8 mouse cellular contexts compared by ENCODE assay signal in genomic region chr7:6410043-6410442, GRCm38 (mm10). TPM values are rescaled to one million over a fixed set of nuclear protein-coding genes. Genes with fewer than 3 reads are reported as not detected.
DNase-seq lines count a peak whose midpoint lies in the region; ATAC-seq and TF ChIP-seq lines count a peak whose summit lies in the region.

Gene Gm20715, plus strand, starts transcription at chr7:6410277.

- H3K4me3 ChIP-seq in midbrain, embryonic 10.5 days: no peak within 1 kb of the TSS
- no peak within 1 kb of the TSS for H3K4me3 ChIP-seq in midbrain, embryonic 16.5 days (ENCODE audit: low read depth, low read length)
- no peak within 1 kb of the TSS for H3K4me3 ChIP-seq in forebrain, embryonic 11.5 days (ENCODE audit: low read depth, low read length)
- H3K4me3 ChIP-seq in heart, embryonic 14.5 days (ENCODE audit: control insufficient read depth in 1 of 2, insufficient read depth in 1 of 2, low read depth in 1 of 2, low read length in 2 of 2): no peak within 1 kb of the TSS
- no peak within 1 kb of the TSS for H3K4me3 ChIP-seq in kidney, postnatal 0 days (replicated peaks; ENCODE audit: low read depth, low read length)
- H3K4me3 ChIP-seq in liver, adult 2 months (ENCODE audit: insufficient read depth, low read depth, low read length): no peak within 1 kb of the TSS
- no peak within 1 kb of the TSS for H3K4me3 ChIP-seq in stomach, embryonic 15.5 days (replicated peaks)

- peaks cover 4% of the 10 kb centered on the region for H3K4me1 ChIP-seq in midbrain, embryonic 10.5 days
- 0 out of 2 replicates have a peak, but pooled peaks cover 3% of the 10 kb centered on the region for H3K4me1 ChIP-seq in midbrain, embryonic 16.5 days (ENCODE audit: control insufficient read depth, insufficient read depth, low read length)
- no peaks in the 10 kb centered on the region for H3K4me1 ChIP-seq in forebrain, embryonic 11.5 days (replicated peaks; ENCODE audit: control insufficient read depth, insufficient read depth, low read length)
- no peaks in the 10 kb centered on the region for H3K4me1 ChIP-seq in heart, embryonic 14.5 days (ENCODE audit: control insufficient read depth in 2 of 2, insufficient read depth in 2 of 2, low read length in 2 of 2)
- H3K4me1 ChIP-seq in kidney, postnatal 0 days (replicated peaks; ENCODE audit: insufficient read depth, low read length): no peaks in the 10 kb centered on the region
- no peaks in the 10 kb centered on the region for H3K4me1 ChIP-seq in liver, adult 2 months (ENCODE audit: control insufficient read depth, insufficient read depth, low read length)
- H3K4me1 ChIP-seq in stomach, embryonic 15.5 days: no peaks in the 10 kb centered on the region

- H3K79me2 ChIP-seq in liver, adult 2 months (ENCODE audit: control insufficient read depth, insufficient read depth, low read length): no peaks in the 10 kb centered on the region

- no peak within 1 kb of the TSS for H3K27ac ChIP-seq in midbrain, embryonic 10.5 days (replicated peaks)
- no peak within 1 kb of the TSS for H3K27ac ChIP-seq in midbrain, embryonic 16.5 days (ENCODE audit: low read length)
- no peak within 1 kb of the TSS for H3K27ac ChIP-seq in forebrain, embryonic 11.5 days (ENCODE audit: low read depth, low read length)
- H3K27ac ChIP-seq in heart, embryonic 14.5 days (replicated peaks in 1 of 2; ENCODE audit: control insufficient read depth in 1 of 2, insufficient read depth in 1 of 2, low read depth in 2 of 2, low read length in 2 of 2): no peak within 1 kb of the TSS
- no peak within 1 kb of the TSS for H3K27ac ChIP-seq in kidney, postnatal 0 days
- H3K27ac ChIP-seq in liver, adult 2 months (replicated peaks; ENCODE audit: insufficient read depth, low read depth, low read length): no peak within 1 kb of the TSS
- H3K27ac ChIP-seq in stomach, embryonic 15.5 days: no peak within 1 kb of the TSS

- H3K9me3 ChIP-seq in midbrain, embryonic 10.5 days (replicated peaks): no peaks in the 10 kb centered on the region
- H3K9me3 ChIP-seq in midbrain, embryonic 16.5 days (replicated peaks; ENCODE audit: control insufficient read depth, low read length, poor library complexity, severe bottlenecking): no peaks in the 10 kb centered on the region
- no peaks in the 10 kb centered on the region for H3K9me3 ChIP-seq in forebrain, embryonic 11.5 days (ENCODE audit: control insufficient read depth, low read length)
- no peaks in the 10 kb centered on the region for H3K9me3 ChIP-seq in heart, embryonic 14.5 days (ENCODE audit: control insufficient read depth, low read length)
- no peaks in the 10 kb centered on the region for H3K9me3 ChIP-seq in kidney, postnatal 0 days (replicated peaks; ENCODE audit: low read length)
- H3K9me3 ChIP-seq in stomach, embryonic 15.5 days: no peaks in the 10 kb centered on the region

- WGBS in midbrain, embryonic 10.5 days: 3% methylated on average over 17 of the region's 17 CpGs
- 3% methylated on average over 17 of the region's 17 CpGs for WGBS in midbrain, embryonic 16.5 days
- WGBS in forebrain, embryonic 11.5 days: 1% methylated on average over 17 of the region's 17 CpGs
- 2% methylated on average over 17 of the region's 17 CpGs for WGBS in heart, embryonic 14.5 days
- under 1% methylated on average over 17 of the region's 17 CpGs for WGBS in kidney, postnatal 0 days
- WGBS in liver, adult 2 months: 2% methylated on average over 17 of the region's 17 CpGs
- WGBS in stomach, embryonic 15.5 days: 2% methylated on average over 17 of the region's 17 CpGs

- TF ChIP-seq CTCF in kidney, postnatal 0 days (IDR thresholded peaks at IDR 0.05; ENCODE audit: low read depth): peak; percentile 19; the same call in 1 of the 2 replicates
- peak; percentile 58 for TF ChIP-seq CTCF in liver, adult 2 months (IDR thresholded peaks at IDR 0.05; ENCODE audit: low read depth, low read length)

- H3K27me3 ChIP-seq in midbrain, embryonic 10.5 days (ENCODE audit: low read depth, poor library complexity, severe bottlenecking): no peaks in the 10 kb centered on the region
- H3K27me3 ChIP-seq in midbrain, embryonic 16.5 days (ENCODE audit: control insufficient read depth, insufficient read depth, low read depth, low read length): no peaks in the 10 kb centered on the region
- H3K27me3 ChIP-seq in forebrain, embryonic 11.5 days (ENCODE audit: control insufficient read depth, insufficient read depth, low read length): no peaks in the 10 kb centered on the region
- no peaks in the 10 kb centered on the region for H3K27me3 ChIP-seq in heart, embryonic 14.5 days (ENCODE audit: control insufficient read depth, insufficient read depth, low read length)
- no peaks in the 10 kb centered on the region for H3K27me3 ChIP-seq in kidney, postnatal 0 days (ENCODE audit: insufficient read depth, low read length)
- H3K27me3 ChIP-seq in liver, adult 2 months (ENCODE audit: control insufficient read depth, insufficient read depth, low read length): no peaks in the 10 kb centered on the region
- H3K27me3 ChIP-seq in stomach, embryonic 15.5 days (replicated peaks): no peaks in the 10 kb centered on the region

- H3K9ac ChIP-seq in midbrain, embryonic 16.5 days (ENCODE audit: low read depth, low read length): no peak within 1 kb of the TSS
- no peak within 1 kb of the TSS for H3K9ac ChIP-seq in forebrain, embryonic 11.5 days (ENCODE audit: low read length)
- no peak within 1 kb of the TSS for H3K9ac ChIP-seq in heart, embryonic 14.5 days (ENCODE audit: low read length)
- no peak within 1 kb of the TSS for H3K9ac ChIP-seq in kidney, postnatal 0 days (ENCODE audit: low read depth, low read length)
- H3K9ac ChIP-seq in liver, adult 2 months (ENCODE audit: low read depth, low read length): no peak within 1 kb of the TSS
- no peak within 1 kb of the TSS for H3K9ac ChIP-seq in stomach, embryonic 15.5 days

- TF ChIP-seq POLR2A in liver, adult 2 months (IDR thresholded peaks at IDR 0.05; ENCODE audit: extremely low read depth, insufficient read depth, low read length): no peak

- no peaks in the 10 kb centered on the region for H3K36me3 ChIP-seq in midbrain, embryonic 10.5 days
- H3K36me3 ChIP-seq in midbrain, embryonic 16.5 days (ENCODE audit: control insufficient read depth, insufficient read depth, low read length): no peaks in the 10 kb centered on the region
- H3K36me3 ChIP-seq in forebrain, embryonic 11.5 days (ENCODE audit: control insufficient read depth, insufficient read depth, low read length): no peaks in the 10 kb centered on the region
- no peaks in the 10 kb centered on the region for H3K36me3 ChIP-seq in heart, embryonic 14.5 days (ENCODE audit: control insufficient read depth, insufficient read depth, low read length)
- no peaks in the 10 kb centered on the region for H3K36me3 ChIP-seq in kidney, postnatal 0 days (ENCODE audit: insufficient read depth, low read length)
- H3K36me3 ChIP-seq in liver, adult 2 months (ENCODE audit: control insufficient read depth, insufficient read depth, low read length): no peaks in the 10 kb centered on the region
- no peaks in the 10 kb centered on the region for H3K36me3 ChIP-seq in stomach, embryonic 15.5 days

- peak; percentile 86 for DNase-seq in midbrain, embryonic 10.5 days (ENCODE audit: low spot score)
- DNase-seq in forebrain, embryonic 11.5 days (ENCODE audit: low spot score): peak; percentile 93
- DNase-seq in kidney, postnatal 0 days (ENCODE audit: low spot score): peak; percentile 98
- DNase-seq in liver, adult 2 months (ENCODE audit: extremely low read depth, low read depth, low spot score): peak; percentile 82
- DNase-seq in naive thymus-derived CD4-positive, alpha-beta T cell, adult 2 months (ENCODE audit: low read depth): peak; percentile 66

- H3K4me2 ChIP-seq in midbrain, embryonic 16.5 days (ENCODE audit: low read length): no peak within 1 kb of the TSS
- H3K4me2 ChIP-seq in forebrain, embryonic 11.5 days (ENCODE audit: low read depth, low read length, severe bottlenecking): no peak within 1 kb of the TSS
- no peak within 1 kb of the TSS for H3K4me2 ChIP-seq in heart, embryonic 14.5 days (ENCODE audit: low read length)
- H3K4me2 ChIP-seq in kidney, postnatal 0 days (ENCODE audit: low read length): no peak within 1 kb of the TSS
- H3K4me2 ChIP-seq in stomach, embryonic 15.5 days: no peak within 1 kb of the TSS

- ATAC-seq in midbrain, embryonic 16.5 days: no peak
- ATAC-seq in forebrain, embryonic 11.5 days (replicated peaks; ENCODE audit: low FRiP score): peak; percentile 89
- ATAC-seq in heart, embryonic 14.5 days (ENCODE audit: insufficient number of reproducible peaks, insufficient read depth, low FRiP score, low read depth): peak; percentile 80
- peak; percentile 97 for ATAC-seq in kidney, postnatal 0 days (replicated peaks; ENCODE audit: low FRiP score, low read depth)
- ATAC-seq in stomach, embryonic 15.5 days (ENCODE audit: insufficient read depth, low FRiP score, low read depth): peak; percentile 95

RNA-seq across cellular contexts. Expression of gene Gm20715, which starts in this region (rescaled TPM):
- polyA plus RNA-seq in midbrain, embryonic 10.5 days (2016; fragmentation: Nextera tagmentation; extraction: Ambion mirVana): not detected in 2 replicates
- 0.05 TPM in 1 of 2 replicates, not detected in the other for polyA plus RNA-seq in midbrain, embryonic 16.5 days (2015; fragmentation: Nextera tagmentation; extraction: Ambion mirVana)
- not detected in 2 replicates for polyA plus RNA-seq in forebrain, embryonic 11.5 days (2014; fragmentation: Nextera tagmentation; extraction: Ambion mirVana)
- polyA plus RNA-seq in heart, embryonic 14.5 days (2014; fragmentation: Nextera tagmentation; extraction: Ambion mirVana): not detected in 2 replicates
- not detected in 2 replicates for polyA plus RNA-seq in kidney, postnatal 0 days (2015; fragmentation: Nextera tagmentation; extraction: Ambion mirVana)
- total RNA-seq in liver, adult 2 months (2014; rRNA removed): not detected in 2 replicates
- not detected in 2 replicates for polyA plus RNA-seq in liver, adult 2 months (2012; rRNA removed)
- polyA plus RNA-seq in stomach, embryonic 15.5 days (2015; fragmentation: Nextera tagmentation; extraction: Ambion mirVana): not detected in 2 replicates

Comparison
In these comparisons a context has a peak if more than half of its experiments do, and no peak if none do; other contexts are left out.
1. Peak in DNase-seq in midbrain, embryonic 10.5 days; RNA of the gene not detected or under 1 TPM.
2. Peak in DNase-seq and ATAC-seq in forebrain, embryonic 11.5 days; RNA of the gene not detected or under 1 TPM.
3. Peak in ATAC-seq in heart, embryonic 14.5 days; RNA of the gene not detected or under 1 TPM.
4. Peak in DNase-seq and ATAC-seq in kidney, postnatal 0 days; RNA of the gene not detected or under 1 TPM.
5. Peak in DNase-seq in liver, adult 2 months; RNA of the gene not detected or under 1 TPM.
6. Peak in ATAC-seq in stomach, embryonic 15.5 days; RNA of the gene not detected or under 1 TPM.